Mouse (Mus musculus) ES-Bruce4 (cell line): ENCODE measurements at regions not wholly inside any gene's neighbourhood (a gene's known extent, or its start where the extent isn't known, plus 50 kb on each side); places are given as distances from the start of the nearest gene placed in this dataset.

Source experiments
- H3K27ac ChIP-seq: 2 replicates; pipeline ENCODE4 v1.5.1; 2012; ENCODE audit warnings: low read length, inconsistent platforms; ENCODE audit not compliant: insufficient read depth
- H3K27me3 ChIP-seq: 2 replicates; pipeline ENCODE4 v1.6.1; 2012; ENCODE audit warnings: mild to moderate bottlenecking, low read length, inconsistent platforms; ENCODE audit not compliant: control insufficient read depth, poor library complexity, insufficient read depth, severe bottlenecking
- H3K36me3 ChIP-seq: 2 replicates; pipeline ENCODE4 v1.6.1; 2012; ENCODE audit warnings: inconsistent platforms, mild to moderate bottlenecking, low read length, moderate library complexity; ENCODE audit not compliant: control insufficient read depth, poor library complexity, insufficient read depth, severe bottlenecking
- H3K4me1 ChIP-seq: one replicate; pipeline ENCODE4 v1.8.1; 2011; ENCODE audit warnings: low read length; ENCODE audit not compliant: control insufficient read depth, insufficient read depth
- H3K4me3 ChIP-seq: 2 replicates; pipeline ENCODE4 v1.5.1; 2011; ENCODE audit warnings: low read depth, mild to moderate bottlenecking, low read length
- H3K9ac ChIP-seq: 2 replicates; pipeline ENCODE4 v1.6.1; 2012; ENCODE audit warnings: low read depth, mild to moderate bottlenecking, inconsistent platforms; ENCODE audit not compliant: poor library complexity, severe bottlenecking
- H3K9me3 ChIP-seq: replicated peaks from 2 replicates; pipeline ENCODE4 v1.6.1; 2012; ENCODE audit warnings: mild to moderate bottlenecking, low read length, inconsistent platforms; ENCODE audit not compliant: control insufficient read depth, poor library complexity, insufficient read depth, severe bottlenecking
- CTCF ChIP-seq: IDR thresholded peaks from one replicate; pipeline ENCODE4 v1.8.1; 2011; ENCODE audit warnings: low read depth, low read length
- EP300 ChIP-seq: IDR thresholded peaks from 2 replicates; pipeline ENCODE4 v1.6.1; 2011; ENCODE audit warnings: low read depth, low read length; ENCODE audit not compliant: insufficient read depth
- POLR2A ChIP-seq: IDR thresholded peaks from one replicate; pipeline ENCODE4 v1.8.1; 2011; ENCODE audit warnings: low read length; ENCODE audit not compliant: insufficient read depth

GRCm38 (mm10) chr3:133774229-133774628 lies 229.3 kb upstream of the Tet2 start:
- H3K27me3 ChIP-seq: no peaks in the 10 kb centered on the region; the same call in 1 of the 2 replicates

GRCm38 (mm10) chr3:133776013-133776412 lies 231.1 kb upstream of the Tet2 start:
- H3K27ac ChIP-seq: no peak overlapping the region
- H3K36me3 ChIP-seq: no peaks in the 10 kb centered on the region
- 0 out of 2 replicates have a peak, but pooled peaks cover 2% of the 10 kb centered on the region for H3K9me3 ChIP-seq
- H3K4me1 ChIP-seq: no peaks in the 10 kb centered on the region
- H3K4me3 ChIP-seq: no peak overlapping the region
- H3K27me3 ChIP-seq: no peaks in the 10 kb centered on the region; the same call in 1 of the 2 replicates
- TF ChIP-seq CTCF (no peak), POLR2A (no peak), EP300 (no peak)
- H3K9ac ChIP-seq: no peak overlapping the region

More at GRCm38 (mm10) chr3:133774229-133774628, 229.3 kb upstream of the Tet2 start:
- Histone ChIP-seq H3K4me1 (no peaks in the 10 kb centered on the region), H3K9me3 (no peaks in the 10 kb centered on the region), H3K4me3 (no peak overlapping the region), H3K27ac (no peak overlapping the region), H3K9ac (no peak overlapping the region), H3K36me3 (no peaks in the 10 kb centered on the region)
- no peak for TF ChIP-seq POLR2A
- no peak for TF ChIP-seq EP300
- no peak for TF ChIP-seq CTCF

- no peak for TF ChIP-seq CTCF
- no peak for TF ChIP-seq POLR2A
- TF ChIP-seq EP300: no peak
- H3K36me3 ChIP-seq: no peaks in the 10 kb centered on the region
- H3K4me1 ChIP-seq: no peaks in the 10 kb centered on the region
- H3K4me3 ChIP-seq: no peak overlapping the region
- no peak overlapping the region for H3K9ac ChIP-seq
- no peaks in the 10 kb centered on the region; the same call in 1 of the 2 replicates for H3K27me3 ChIP-seq
- H3K27ac ChIP-seq: no peak overlapping the region
- H3K9me3 ChIP-seq: 0 out of 2 replicates have a peak, but pooled peaks cover 2% of the 10 kb centered on the region
Observed at GRCm38 (mm10) chr3:133779161-133779789, 234.3 kb upstream of the Tet2 start.

- no peaks in the 10 kb centered on the region for H3K36me3 ChIP-seq
- no peak overlapping the region for H3K27ac ChIP-seq
- H3K27me3 ChIP-seq: no peaks in the 10 kb centered on the region
- H3K9me3 ChIP-seq: 0 out of 2 replicates have a peak, but pooled peaks cover 2% of the 10 kb centered on the region
- H3K9ac ChIP-seq: no peak overlapping the region
- TF ChIP-seq POLR2A: no peak
- no peak for TF ChIP-seq EP300
- TF ChIP-seq CTCF: no peak
- no peaks in the 10 kb centered on the region for H3K4me1 ChIP-seq
- no peak overlapping the region for H3K4me3 ChIP-seq
Observed at GRCm38 (mm10) chr3:133783060-133783459, 238.1 kb upstream of the Tet2 start.

- no peaks in the 10 kb centered on the region for H3K4me1 ChIP-seq
- no peak for TF ChIP-seq POLR2A
- no peak for TF ChIP-seq EP300
- no peak for TF ChIP-seq CTCF
- no peaks in the 10 kb centered on the region for H3K9me3 ChIP-seq
- no peak overlapping the region for H3K9ac ChIP-seq
- no peaks in the 10 kb centered on the region for H3K36me3 ChIP-seq
- no peak overlapping the region for H3K4me3 ChIP-seq
- H3K27ac ChIP-seq: no peak overlapping the region
- H3K27me3 ChIP-seq: no peaks in the 10 kb centered on the region
Observed at GRCm38 (mm10) chr3:133791361-133791760, 246.4 kb upstream of the Tet2 start.

- Histone ChIP-seq H3K4me1 (no peaks in the 10 kb centered on the region), H3K27ac (peak overlapping the region; percentile 44; the same call in 1 of the 2 replicates), H3K4me3 (no peak overlapping the region), H3K9me3 (0 out of 2 replicates have a peak, but pooled peaks cover 5% of the 10 kb centered on the region), H3K36me3 (no peaks in the 10 kb centered on the region), H3K27me3 (no peaks in the 10 kb centered on the region), H3K9ac (no peak overlapping the region)
- no peak for TF ChIP-seq CTCF
- no peak for TF ChIP-seq EP300
- TF ChIP-seq POLR2A: no peak
Observed at GRCm38 (mm10) chr3:133809007-133809552, 264.1 kb upstream of the Tet2 start.
